Mouse (Mus musculus) sigmoid colon, adult 10 weeks (tissue): ENCODE results near the gene Glra4. TPM values are rescaled to one million over a fixed set of nuclear protein-coding genes. Genes with fewer than 3 reads are reported as not detected.

Experiments
- polyA plus RNA-seq: library from polyadenylated mRNA; stranded (reverse); fragments of 350-450 nt; fragmentation: Illumina TruSeq; extraction: RNeasy Lipid Tissue Mini Kit (QIAGEN cat#74804); gene quantifications from one replicate; pipeline ENCODE4 v1.2.3, GENCODE M21; 2014; ENCODE audit warnings: low read depth, low replicate concordance

Gene Glra4
- polyA plus RNA-seq = not detected

GRCm38 (mm10) chrX:136780041-136780440 is at the start of gene Glra4:
Glra4 (minus strand) TSS chrX:136780141.

GRCm38 (mm10) chrX:136822371-136822770 is 42.4 kb upstream of the Glra4 start, which contains the start of gene Plp1:
Plp1 (plus strand) TSS chrX:136822671.

GRCm38 (mm10) chrX:136743459-136743858 is 36.5 kb downstream of the Glra4 start, which contains the start of gene Morf4l2:
Morf4l2 (minus strand) TSS chrX:136743690.

Other genes starting within 250 kb of the Glra4 start
- gene Kir3dl2, start 236.1 kb downstream of the Glra4 start, polyA plus RNA-seq = not detected
- gene Tceal3, start 189.3 kb downstream of the Glra4 start, polyA plus RNA-seq = 2.6 TPM
- 8.6 TPM for gene Tceal1, start 72.2 kb downstream of the Glra4 start, polyA plus RNA-seq
- 519 TPM for gene Morf4l2, start 36.5 kb downstream of the Glra4 start, polyA plus RNA-seq
- 12.1 TPM for gene Plp1, start 42.5 kb upstream of the Glra4 start, polyA plus RNA-seq
- gene Rab9b, start 88.6 kb upstream of the Glra4 start, polyA plus RNA-seq = 0.79 TPM
- not detected for gene H2bfm, start 147.2 kb upstream of the Glra4 start, polyA plus RNA-seq
- 89.5 TPM for gene Tmsb15b2, start 195.4 kb upstream of the Glra4 start, polyA plus RNA-seq
- gene Tmsb15l, start 196.7 kb upstream of the Glra4 start, polyA plus RNA-seq = 13.6 TPM
- gene Tmsb15b1, start 196.7 kb upstream of the Glra4 start, polyA plus RNA-seq = 10.3 TPM
- gene Zcchc18, start 213.0 kb upstream of the Glra4 start, polyA plus RNA-seq = 3.4 TPM